Mouse (Mus musculus) retina, postnatal 1 day (tissue): ENCODE data around the gene Jph2.

ENCODE experiments used
- DNase-seq: peaks from one replicate; pipeline ENCODE4 v3.0.0-alpha.2; 2012

Gene Jph2

GRCm38 (mm10) chr2:163397905-163398304 lies at the start of gene Jph2:
Gene Jph2, minus strand, starts transcription at chr2:163397993.
- peak; percentile 73 for DNase-seq

GRCm38 (mm10) chr2:163447375-163447774 lies 49.6 kb upstream of the Jph2 start:
- DNase-seq = no peak

- DNase-seq = no peak
Observed at GRCm38 (mm10) chr2:163444017-163444416, 46.2 kb upstream of the Jph2 start.

GRCm38 (mm10) chr2:163443543-163443942 lies 45.8 kb upstream of the Jph2 start:
- DNase-seq = peak; percentile 20

GRCm38 (mm10) chr2:163439488-163439887 lies 41.7 kb upstream of the Jph2 start:
- DNase-seq = no peak

- peak; percentile 67 for DNase-seq
Observed at GRCm38 (mm10) chr2:163438619-163439451, 41.0 kb upstream of the Jph2 start.

GRCm38 (mm10) chr2:163438246-163438618 lies 40.4 kb upstream of the Jph2 start, which contains the start of gene Gdap1l1:
Gene Gdap1l1, plus strand, starts transcription at chr2:163438476.
- peak; percentile 83 for DNase-seq

GRCm38 (mm10) chr2:163437800-163438199 lies 40.0 kb upstream of the Jph2 start:
- DNase-seq = peak; percentile 18

- DNase-seq = peak; percentile 74
Observed at GRCm38 (mm10) chr2:163433971-163434370, 36.2 kb upstream of the Jph2 start.

GRCm38 (mm10) chr2:163431289-163431688 lies 33.5 kb upstream of the Jph2 start:
- DNase-seq = no peak

GRCm38 (mm10) chr2:163428346-163429011 lies 30.7 kb upstream of the Jph2 start:
- DNase-seq = no peak

GRCm38 (mm10) chr2:163424597-163424996 lies 26.8 kb upstream of the Jph2 start, which contains the start of gene Oser1:
Gene Oser1, minus strand, starts transcription at chr2:163424697.
- DNase-seq = no peak

- DNase-seq = no peak
Observed at GRCm38 (mm10) chr2:163422895-163423660, 25.3 kb upstream of the Jph2 start.

- no peak for DNase-seq
Observed at GRCm38 (mm10) chr2:163420366-163420886, 22.6 kb upstream of the Jph2 start.

- peak; percentile 100 for DNase-seq
Observed at GRCm38 (mm10) chr2:163419346-163420045, 21.7 kb upstream of the Jph2 start.

GRCm38 (mm10) chr2:163418841-163419345 lies 21.1 kb upstream of the Jph2 start:
- no peak for DNase-seq

GRCm38 (mm10) chr2:163417830-163418229 lies 20.0 kb upstream of the Jph2 start:
- no peak for DNase-seq

GRCm38 (mm10) chr2:163417026-163417425 lies 19.2 kb upstream of the Jph2 start:
- DNase-seq = no peak

GRCm38 (mm10) chr2:163412846-163413590 lies 15.2 kb upstream of the Jph2 start:
- DNase-seq = no peak

GRCm38 (mm10) chr2:163412419-163412818 lies 14.6 kb upstream of the Jph2 start:
- DNase-seq = no peak

GRCm38 (mm10) chr2:163411840-163412239 lies 14.0 kb upstream of the Jph2 start:
- no peak for DNase-seq
